Mouse (Mus musculus) midbrain, embryonic 15.5 days (tissue): Measurements from ENCODE around the gene Mzt1. TPM values are rescaled to one million over a fixed set of nuclear protein-coding genes. Genes with fewer than 3 reads are reported as not detected.

Experiments
- ATAC-seq: fragments of 200-750 bp; cut with Nextera tagmentation; replicated peaks from 2 replicates; pipeline ENCODE4 v1.8.0; 2017; ENCODE audit warnings: moderate TSS enrichment
- H3K27ac ChIP-seq: fragments of 300-500 bp; sonication (generic); 2 replicates; pipeline ENCODE4 v1.5.1; 2015; ENCODE audit warnings: mild to moderate bottlenecking, inconsistent platforms
- H3K27me3 ChIP-seq: fragments of 300-500 bp; sonication (generic); replicated peaks from 2 replicates; pipeline ENCODE4 v1.6.1; 2015; ENCODE audit warnings: inconsistent platforms
- H3K36me3 ChIP-seq: fragments of 300-500 bp; sonication (generic); replicated peaks from 2 replicates; pipeline ENCODE4 v1.6.1; 2015; ENCODE audit warnings: inconsistent platforms
- H3K4me1 ChIP-seq: fragments of 300-500 bp; sonication (generic); 2 replicates; pipeline ENCODE4 v1.6.1; 2015; ENCODE audit warnings: inconsistent platforms
- H3K4me2 ChIP-seq: fragments of 300-500 bp; sonication (generic); 2 replicates; pipeline ENCODE4 v1.6.1; 2015; ENCODE audit warnings: inconsistent platforms, mild to moderate bottlenecking, moderate library complexity
- H3K4me3 ChIP-seq: fragments of 300-500 bp; sonication (generic); 2 replicates; pipeline ENCODE4 v1.5.1; 2015; ENCODE audit warnings: mild to moderate bottlenecking, inconsistent platforms
- H3K9ac ChIP-seq: fragments of 300-500 bp; sonication (generic); 2 replicates; pipeline ENCODE4 v1.6.1; 2015; ENCODE audit warnings: mild to moderate bottlenecking, inconsistent platforms
- H3K9me3 ChIP-seq: fragments of 300-500 bp; sonication (generic); 2 replicates; pipeline ENCODE4 v1.6.1; 2016; ENCODE audit warnings: inconsistent platforms
- WGBS: fragments of 180-500 bp; shearing (Covaris S2); methylation state at CpG from one replicate; pipeline ENCODE4 v1.1.7; 2015; ENCODE audit warnings: mixed read lengths; 5-methylcytosine and 5-hydroxymethylcytosine counted together
- polyA plus RNA-seq: library from polyadenylated mRNA; unstranded; fragments of >200 nt; fragmentation: Nextera tagmentation; extraction: Ambion mirVana; gene quantifications from 2 replicates; pipeline ENCODE4 v1.2.1, GENCODE M21; 2015

Gene Mzt1
- 104 and 113 TPM in 2 replicates for polyA plus RNA-seq

GRCm38 (mm10) chr14:99046031-99046781 is at the start of gene Mzt1, which contains the start of gene Bora:
TSS of gene Mzt1 (minus strand) at chr14:99046134.
TSS of gene Bora (plus strand) at chr14:99046222.
- Histone ChIP-seq H3K36me3 (no peaks in the 10 kb centered on the region), H3K4me1 (peaks cover 25% of the 10 kb centered on the region), H3K4me2 (peak within 1 kb of the TSS; percentile 91), H3K4me3 (peak within 1 kb of the TSS; percentile 97), H3K9ac (peak within 1 kb of the TSS; percentile 93), H3K9me3 (no peaks in the 10 kb centered on the region), H3K27ac (peak within 1 kb of the TSS; percentile 81), H3K27me3 (no peaks in the 10 kb centered on the region)
- ATAC-seq: peak; percentile 98
- under 1% methylated on average over 78 of the region's 81 CpGs for WGBS

- no peak for ATAC-seq
- Histone ChIP-seq H3K4me2 (no peak overlapping the region), H3K9me3 (no peaks in the 10 kb centered on the region), H3K36me3 (peaks cover 49% of the 10 kb centered on the region), H3K4me3 (no peak overlapping the region), H3K4me1 (no peaks in the 10 kb centered on the region), H3K27me3 (no peaks in the 10 kb centered on the region), H3K27ac (no peak overlapping the region), H3K9ac (no peak overlapping the region)
- 95% methylated on average over 7 of the region's 7 CpGs for WGBS
Observed at GRCm38 (mm10) chr14:99088947-99089346, 43.0 kb upstream of the Mzt1 start.

- Histone ChIP-seq H3K4me1 (no peaks in the 10 kb centered on the region), H3K9me3 (no peaks in the 10 kb centered on the region), H3K9ac (no peak overlapping the region), H3K4me2 (no peak overlapping the region), H3K27ac (no peak overlapping the region), H3K4me3 (no peak overlapping the region), H3K36me3 (0 out of 2 replicates have a peak, but pooled peaks cover 6% of the 10 kb centered on the region), H3K27me3 (no peaks in the 10 kb centered on the region)
- 88% methylated on average over 4 of the region's 4 CpGs for WGBS
- no peak for ATAC-seq
Observed at GRCm38 (mm10) chr14:99071146-99071545, 25.2 kb upstream of the Mzt1 start.

GRCm38 (mm10) chr14:99063091-99063490 is 17.2 kb upstream of the Mzt1 start:
- Histone ChIP-seq H3K4me3 (no peak overlapping the region), H3K27ac (no peak overlapping the region), H3K9ac (no peak overlapping the region), H3K27me3 (no peaks in the 10 kb centered on the region), H3K4me2 (no peak overlapping the region), H3K9me3 (no peaks in the 10 kb centered on the region), H3K4me1 (no peaks in the 10 kb centered on the region), H3K36me3 (no peaks in the 10 kb centered on the region)
- ATAC-seq: no peak
- 94% methylated on average over 2 of the region's 2 CpGs for WGBS

GRCm38 (mm10) chr14:99060616-99061015 is 14.7 kb upstream of the Mzt1 start:
- ATAC-seq: no peak
- no peak overlapping the region for H3K4me3 ChIP-seq
- 88% methylated on average over 12 of the region's 12 CpGs for WGBS
- H3K4me2 ChIP-seq: no peak overlapping the region
- H3K4me1 ChIP-seq: no peaks in the 10 kb centered on the region
- no peaks in the 10 kb centered on the region for H3K27me3 ChIP-seq
- H3K9ac ChIP-seq: no peak overlapping the region
- H3K27ac ChIP-seq: no peak overlapping the region
- no peaks in the 10 kb centered on the region for H3K36me3 ChIP-seq
- H3K9me3 ChIP-seq: no peaks in the 10 kb centered on the region

GRCm38 (mm10) chr14:99058959-99059586 is 13.1 kb upstream of the Mzt1 start:
- Histone ChIP-seq H3K9ac (no peak overlapping the region), H3K4me1 (no peaks in the 10 kb centered on the region), H3K27me3 (no peaks in the 10 kb centered on the region), H3K27ac (no peak overlapping the region), H3K36me3 (no peaks in the 10 kb centered on the region), H3K4me2 (no peak overlapping the region), H3K4me3 (no peak overlapping the region), H3K9me3 (no peaks in the 10 kb centered on the region)
- ATAC-seq: no peak
- 86% methylated on average over 7 of the region's 7 CpGs for WGBS

- Histone ChIP-seq H3K36me3 (no peaks in the 10 kb centered on the region), H3K4me2 (peak overlapping the region; percentile 91), H3K4me3 (peak overlapping the region; percentile 97), H3K27ac (peak overlapping the region; percentile 81; the same call in 1 of the 2 replicates), H3K4me1 (peaks cover 24% of the 10 kb centered on the region), H3K27me3 (no peaks in the 10 kb centered on the region), H3K9ac (peak overlapping the region; percentile 93), H3K9me3 (no peaks in the 10 kb centered on the region)
- under 1% methylated on average over 15 of the region's 15 CpGs for WGBS
- peak; percentile 29; the same call in 1 of the 2 replicates for ATAC-seq
Observed at GRCm38 (mm10) chr14:99046782-99047181, 848 bp upstream of the Mzt1 start.

GRCm38 (mm10) chr14:99045378-99046030 is 430 bp downstream of the Mzt1 start:
- Histone ChIP-seq H3K4me2 (peak overlapping the region; percentile 91), H3K36me3 (no peaks in the 10 kb centered on the region), H3K9me3 (no peaks in the 10 kb centered on the region), H3K9ac (peak overlapping the region; percentile 93), H3K27ac (peak overlapping the region; percentile 81), H3K27me3 (no peaks in the 10 kb centered on the region), H3K4me3 (peak overlapping the region; percentile 97), H3K4me1 (peaks cover 27% of the 10 kb centered on the region)
- peak; percentile 46 for ATAC-seq
- WGBS: under 1% methylated on average over 66 of the region's 70 CpGs

GRCm38 (mm10) chr14:99044718-99045117 is 1.2 kb downstream of the Mzt1 start:
- peak overlapping the region; percentile 93 for H3K9ac ChIP-seq
- H3K27me3 ChIP-seq: no peaks in the 10 kb centered on the region
- no peak for ATAC-seq
- H3K4me1 ChIP-seq: peaks cover 27% of the 10 kb centered on the region
- H3K9me3 ChIP-seq: no peaks in the 10 kb centered on the region
- peak overlapping the region; percentile 97 for H3K4me3 ChIP-seq
- 5% methylated on average over 5 of the region's 5 CpGs for WGBS
- no peak overlapping the region for H3K27ac ChIP-seq
- no peaks in the 10 kb centered on the region for H3K36me3 ChIP-seq
- peak overlapping the region; percentile 91 for H3K4me2 ChIP-seq

GRCm38 (mm10) chr14:99044096-99044495 is 1.8 kb downstream of the Mzt1 start:
- Histone ChIP-seq H3K9ac (peak overlapping the region; percentile 22; the same call in 1 of the 2 replicates), H3K4me3 (peak overlapping the region; percentile 97)
- no peak for ATAC-seq

GRCm38 (mm10) chr14:99043499-99043898 is 2.4 kb downstream of the Mzt1 start:
- Histone ChIP-seq H3K4me2 (peak overlapping the region; percentile 91; the same call in 1 of the 2 replicates), H3K27me3 (no peaks in the 10 kb centered on the region), H3K9ac (no peak overlapping the region), H3K27ac (no peak overlapping the region), H3K4me1 (peaks cover 27% of the 10 kb centered on the region), H3K9me3 (no peaks in the 10 kb centered on the region), H3K36me3 (no peaks in the 10 kb centered on the region), H3K4me3 (no peak overlapping the region)
- no peak for ATAC-seq
- 42% methylated on average over 1 of the region's 1 CpGs for WGBS

More at GRCm38 (mm10) chr14:99044096-99044495, 1.8 kb downstream of the Mzt1 start:
- Histone ChIP-seq H3K27me3 (no peaks in the 10 kb centered on the region), H3K4me1 (peaks cover 27% of the 10 kb centered on the region), H3K4me2 (peak overlapping the region; percentile 91), H3K36me3 (no peaks in the 10 kb centered on the region), H3K9me3 (no peaks in the 10 kb centered on the region), H3K27ac (no peak overlapping the region)
- 32% methylated on average over 10 of the region's 10 CpGs for WGBS

- ATAC-seq: no peak
- 74% methylated on average over 4 of the region's 4 CpGs for WGBS
- no peak overlapping the region for H3K27ac ChIP-seq
- peaks cover 21% of the 10 kb centered on the region for H3K4me1 ChIP-seq
- H3K4me3 ChIP-seq: no peak overlapping the region
- no peaks in the 10 kb centered on the region for H3K27me3 ChIP-seq
- no peaks in the 10 kb centered on the region for H3K9me3 ChIP-seq
- H3K36me3 ChIP-seq: peaks cover 8% of the 10 kb centered on the region
- no peak overlapping the region for H3K9ac ChIP-seq
- H3K4me2 ChIP-seq: no peak overlapping the region
Observed at GRCm38 (mm10) chr14:99041416-99041815, 4.5 kb downstream of the Mzt1 start.
